Comparison of ENCODE assay signal across 8 mouse cellular contexts in the genomic region with DNA sequence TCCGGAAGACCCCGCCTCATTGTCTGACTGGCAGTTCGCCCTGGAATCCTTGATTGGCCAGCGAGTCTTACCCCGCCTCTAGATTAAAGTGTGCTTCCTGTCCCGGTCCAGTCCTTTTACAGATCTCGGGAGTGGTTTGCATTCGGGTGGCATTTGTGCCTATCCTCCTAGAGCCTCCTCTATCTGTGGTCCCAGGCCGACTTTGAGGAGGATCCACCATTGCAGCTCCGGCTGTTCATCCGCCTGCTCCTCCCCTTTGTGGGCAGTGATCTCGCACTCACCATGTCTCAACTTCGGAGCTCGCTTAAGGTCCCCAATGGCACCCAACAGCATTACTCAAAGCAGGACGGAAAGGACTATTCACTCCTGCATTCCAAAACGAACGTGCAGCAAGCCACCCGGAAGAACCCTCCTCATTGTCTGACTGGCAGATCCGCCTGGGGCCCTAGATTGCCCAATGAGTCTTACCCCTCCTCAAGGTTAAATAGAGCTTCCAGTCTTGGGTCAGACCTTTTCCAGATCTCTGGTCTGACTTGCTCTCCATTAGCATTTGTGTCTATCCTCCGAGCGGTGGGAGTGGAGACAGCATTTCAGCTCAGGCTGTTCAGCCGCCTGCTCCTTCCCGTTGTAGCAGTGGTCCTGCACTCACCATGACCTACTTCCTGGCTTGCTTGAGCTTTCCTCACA. TPM values are rescaled to one million over a fixed set of nuclear protein-coding genes. Genes with fewer than 3 reads are reported as not detected.
DNase-seq lines count a peak whose midpoint lies in the region; ATAC-seq lines count a peak whose summit lies in the region.

No protein-coding gene starts in this region.

- peak; percentile 99 for ATAC-seq in intestine, embryonic 14.5 days (replicated peaks; ENCODE audit: low FRiP score, low TSS enrichment, low read depth)

- peak overlapping the region; percentile 96 for H3K27ac ChIP-seq in intestine, embryonic 14.5 days (ENCODE audit: low read depth)

- WGBS in intestine, embryonic 14.5 days, result under 1% methylated on average over 23 of the region's 23 CpGs

- peak overlapping the region; percentile 54 for H3K4me3 ChIP-seq in intestine, embryonic 14.5 days (ENCODE audit: low read depth, low read length)

- H3K4me2 ChIP-seq in intestine, embryonic 14.5 days (ENCODE audit: low read length), result peak overlapping the region; percentile 63

- H3K36me3 ChIP-seq in intestine, embryonic 14.5 days (ENCODE audit: control insufficient read depth, insufficient read depth, low read length), result no peaks in the 10 kb centered on the region

- intact Hi-C loops in left cerebral cortex, postnatal 14 days (cut with DNase I), result no loop called here

- H3K9ac ChIP-seq in intestine, embryonic 14.5 days (ENCODE audit: low read length), result peak overlapping the region; percentile 44

- no peaks in the 10 kb centered on the region for H3K9me3 ChIP-seq in intestine, embryonic 14.5 days (ENCODE audit: control insufficient read depth, low read length)

- peak; percentile 56 to 68 for DNase-seq in adrenal gland, adult 18-20 months (ENCODE audit: low spot score in 2 of 2)
- peak; percentile 87 for DNase-seq in embryo, embryonic 11 days
- DNase-seq in gastrocnemius, postnatal 25 days, result peak; percentile 79
- peak; percentile 90 for DNase-seq in intestine, embryonic 14.5 days (ENCODE audit: low spot score)
- DNase-seq in left cerebral cortex, postnatal 14 days (ENCODE audit: low spot score in 2 of 2), result peak; percentile 81 to 82
- DNase-seq in mesoderm, embryonic 11.5 days (ENCODE audit: low read depth, low spot score), result peak; percentile 84
- peak; percentile 56 to 72 for DNase-seq in right cerebral cortex, postnatal 36 days (ENCODE audit: low spot score in 2 of 2)
- DNase-seq in yolk sac, embryonic 10.5 days (ENCODE audit: low spot score), result peak; percentile 90

- H3K4me1 ChIP-seq in intestine, embryonic 14.5 days (replicated peaks; ENCODE audit: control insufficient read depth, insufficient read depth, low read length), result no peaks in the 10 kb centered on the region

- no peaks in the 10 kb centered on the region for H3K27me3 ChIP-seq in intestine, embryonic 14.5 days (replicated peaks; ENCODE audit: control insufficient read depth, insufficient read depth, low read length)

RNA-seq across cellular contexts. Expression of a gene that starts 30.9 kb away (rescaled TPM):
- total RNA-seq in adrenal gland, adult 18-20 months (2021), result 1 to 10 TPM; 8.1 to 8.4 TPM
- 1 to 10 TPM; 4.9 to 5.9 TPM for total RNA-seq in gastrocnemius, postnatal 25 days (2021)
- polyA plus RNA-seq in intestine, embryonic 14.5 days (2014; fragmentation: Nextera tagmentation; extraction: Ambion mirVana), result 16.1 and 20.3 TPM in 2 replicates
- 1 to 10 TPM; 6.3 to 6.8 TPM for total RNA-seq in left cerebral cortex, postnatal 14 days (2021)

Comparison
In these comparisons a context has a peak if more than half of its experiments do, and no peak if none do; other contexts are left out.
1. Peak in every context shown above with its lines: DNase-seq, ATAC-seq, H3K4me3 ChIP-seq and H3K27ac ChIP-seq.